Mouse (Mus musculus): Measurements from ENCODE around the gene Hist2h3c2.

GRCm38 (mm10) chr3:96199731-96200130 lies 39.2 kb downstream of the Hist2h3c2 start:
- TF ChIP-seq CTCF (IDR thresholded peaks at IDR 0.05; ENCODE audit: low read depth) (no peak), EP300 (optimal IDR thresholded peaks at IDR 0.05) (no peak)

Data from stomach, postnatal 0 days (tissue).